Mouse (Mus musculus) c-Kit-positive CD71-negative TER-119-negative erythroid progenitor cells, embryonic 14.5 days (primary cell): ENCODE measurements at regions not wholly inside any gene's neighbourhood (a gene's known extent, or its start where the extent isn't known, plus 50 kb on each side); places are given as distances from the start of the nearest gene placed in this dataset.

ENCODE experiments used
- DNase-seq: peaks from one replicate; pipeline ENCODE4 v3.0.0-alpha.2; 2013; ENCODE audit warnings: low read depth

DNA sequence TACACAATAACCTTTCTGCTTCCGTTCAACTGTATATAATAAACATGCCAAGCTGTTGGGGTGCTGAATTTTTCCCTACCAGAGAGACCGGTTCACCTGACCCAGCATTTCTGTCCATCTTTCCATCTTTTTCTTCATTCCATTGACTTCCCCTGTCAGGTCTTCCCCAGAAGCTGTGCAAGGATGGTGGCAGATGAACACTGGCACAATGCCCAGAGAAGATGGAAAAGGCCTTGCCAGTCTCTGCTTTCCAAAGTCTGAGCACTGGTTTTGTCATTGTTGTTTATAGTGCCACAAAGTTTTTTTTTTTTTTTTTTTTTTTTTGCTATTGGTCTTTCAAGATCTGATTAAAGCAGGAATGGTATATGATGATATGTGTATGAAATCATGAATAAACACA lies 526.6 kb downstream of the Fgf9 start:
- no peak for DNase-seq

DNA sequence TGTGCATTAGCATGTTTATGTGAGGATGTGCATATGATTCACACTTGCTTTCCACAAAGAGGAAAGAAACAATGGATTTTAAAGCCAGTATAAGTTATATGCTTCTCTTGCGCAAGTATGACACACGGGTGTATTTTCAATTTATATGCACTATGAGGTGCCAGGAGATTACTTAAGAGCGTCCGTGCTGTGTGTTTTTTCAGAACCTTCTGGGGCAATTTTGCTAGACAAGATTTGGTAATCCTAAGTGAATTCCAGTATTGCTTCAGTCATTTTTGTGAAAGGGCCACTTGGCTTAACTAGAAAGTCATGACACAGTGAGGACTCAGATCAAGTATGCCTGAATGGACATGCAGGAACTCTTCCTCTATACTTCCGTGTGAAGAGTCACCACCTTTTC lies 511.5 kb downstream of the Fgf9 start:
- DNase-seq, result no peak

DNA sequence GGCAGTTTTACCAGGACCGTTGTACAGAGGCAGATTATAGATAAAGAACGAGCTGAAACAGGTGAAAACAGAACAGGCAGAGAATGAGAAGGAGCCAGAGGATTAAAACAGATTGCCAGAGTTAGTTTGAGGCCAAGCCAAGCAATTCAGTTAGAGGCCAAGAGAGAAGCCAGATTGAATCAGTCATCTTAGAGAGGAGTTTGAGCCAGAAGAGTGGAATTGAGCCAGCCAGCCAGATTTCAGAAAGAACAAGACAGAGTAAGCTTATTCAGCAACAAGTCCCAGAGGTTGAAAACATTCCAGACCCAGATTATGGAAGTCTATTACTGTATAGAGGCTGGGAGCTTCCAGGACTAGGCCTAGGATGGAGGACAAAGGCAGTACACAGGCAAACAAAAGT lies 499.7 kb downstream of the Fgf9 start:
- DNase-seq, result no peak

DNA sequence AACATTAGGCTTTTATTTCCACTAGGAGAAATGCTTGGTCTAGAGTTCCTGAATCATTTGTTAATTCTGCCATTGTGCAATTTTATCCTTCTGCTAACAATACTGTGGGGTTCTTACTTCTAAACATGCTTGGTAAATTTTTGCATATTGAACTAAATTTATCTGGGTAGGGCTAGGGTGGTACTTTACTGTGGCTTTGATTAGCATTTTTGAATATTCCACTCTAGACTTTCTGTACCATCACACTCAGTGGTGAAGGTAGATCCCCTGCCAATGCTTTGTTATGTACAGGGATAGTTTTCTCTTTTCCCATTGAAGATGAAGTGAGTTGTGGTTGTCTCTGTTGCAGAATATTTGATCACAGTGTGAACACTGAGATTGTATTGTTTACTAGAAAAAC lies 497.1 kb downstream of the Fgf9 start:
- DNase-seq, result no peak

DNA sequence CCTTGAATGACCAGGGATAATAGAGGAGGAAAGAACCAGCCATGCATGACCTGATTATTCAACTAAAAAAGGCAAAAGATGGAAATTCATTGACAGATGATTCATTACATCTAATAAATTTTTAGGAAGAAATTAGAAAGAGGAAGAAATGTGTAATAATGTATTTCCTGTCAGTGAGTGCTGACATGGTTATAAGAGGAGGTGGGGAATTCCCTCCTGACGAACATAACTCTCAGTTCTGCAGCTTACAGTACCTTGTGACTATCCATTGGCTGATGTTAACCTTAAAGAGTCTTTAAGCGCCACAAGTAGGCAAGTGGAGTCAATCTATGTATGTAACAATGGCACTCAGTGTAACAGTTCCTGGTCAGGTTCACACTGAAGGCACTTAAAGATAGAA lies 492.7 kb downstream of the Fgf9 start:
- no peak for DNase-seq

DNA sequence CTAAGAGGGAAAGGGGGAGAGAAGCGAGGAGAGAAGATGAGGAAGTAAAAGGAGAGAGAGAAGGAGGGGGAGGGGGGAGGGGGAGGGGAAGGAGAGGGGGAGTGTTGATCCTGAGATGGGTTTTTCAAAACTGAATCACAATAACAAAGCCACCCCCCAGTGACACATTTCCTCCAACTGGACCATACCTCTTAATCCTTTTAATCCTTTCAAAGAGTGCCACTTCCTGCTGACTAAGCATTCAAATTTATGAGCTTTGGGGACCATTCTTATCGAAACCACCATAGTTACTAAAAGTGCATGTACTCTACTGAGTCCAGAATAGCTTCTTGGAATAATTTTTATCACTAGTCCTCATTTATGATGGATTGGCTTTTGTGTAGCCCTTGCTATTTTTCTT lies 480.4 kb downstream of the Fgf9 start:
- no peak for DNase-seq

DNA sequence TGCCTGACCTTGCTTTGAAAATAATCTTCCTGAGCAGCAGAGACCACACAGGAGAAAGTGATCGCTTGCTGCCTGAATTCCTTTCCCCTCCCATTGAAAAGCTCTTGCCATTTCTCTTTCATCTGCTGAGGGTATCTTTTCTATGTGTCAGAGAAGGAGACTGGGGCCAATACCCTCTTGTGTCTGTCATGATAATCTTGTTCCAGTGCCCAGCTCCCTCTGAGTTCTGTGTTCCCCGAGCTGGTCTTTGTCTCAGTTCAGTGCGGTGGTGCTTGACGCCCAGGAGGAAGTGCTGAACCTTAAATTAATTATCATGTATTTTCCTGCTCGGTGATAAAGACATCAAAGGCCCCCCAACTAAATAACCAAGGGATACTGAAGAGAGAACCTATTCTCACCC lies 475.4 kb downstream of the Fgf9 start:
- DNase-seq, result no peak

DNA sequence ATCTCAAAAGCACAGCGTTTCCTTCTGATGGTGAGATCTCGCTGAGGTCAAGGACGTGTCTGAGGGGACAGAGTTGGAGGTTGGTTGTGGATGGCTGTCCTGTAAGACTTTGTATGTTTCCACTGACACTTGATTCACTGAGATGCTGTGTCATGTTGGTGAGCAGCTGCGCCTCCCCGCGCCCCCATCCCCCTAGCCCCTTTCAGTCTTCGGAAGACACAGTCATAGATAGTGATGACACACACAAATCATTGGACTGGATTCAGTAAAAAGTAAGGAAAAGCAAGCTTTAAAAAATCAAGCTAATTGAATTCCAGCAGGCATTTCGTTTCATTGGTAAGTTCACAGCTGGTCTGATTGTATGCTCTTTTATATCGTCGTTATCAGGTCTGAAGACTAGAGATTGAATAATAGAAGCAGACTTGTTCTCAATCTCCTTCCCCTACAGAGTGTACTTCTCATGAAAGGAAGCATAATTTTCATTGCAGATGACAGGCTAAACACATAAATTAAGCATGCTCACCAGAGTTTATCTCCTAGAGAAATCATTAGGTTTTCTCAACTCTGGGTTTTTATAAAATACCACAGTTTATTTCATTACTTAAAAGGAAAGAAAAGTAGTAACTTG lies 472.9 kb downstream of the Fgf9 start:
- DNase-seq, result no peak

DNA sequence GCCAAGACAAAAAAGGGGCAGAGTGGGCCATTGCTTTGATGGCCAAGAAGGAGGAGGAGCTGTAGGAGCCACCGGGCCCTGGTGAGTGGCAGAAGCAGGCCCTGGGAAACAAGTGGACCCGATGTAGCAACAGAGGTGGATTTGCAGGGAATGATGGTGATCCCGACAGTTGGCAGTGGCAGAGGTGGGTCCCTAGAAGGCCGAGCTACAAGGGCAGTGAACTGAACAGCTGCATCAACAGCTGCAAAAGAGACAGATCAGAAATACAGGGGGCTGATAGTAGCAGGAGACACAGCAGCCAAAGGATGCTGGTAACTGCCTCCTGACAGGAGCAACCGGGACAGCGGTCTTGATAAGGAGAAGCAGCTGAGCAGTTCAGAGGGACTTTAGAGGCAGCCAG lies 467.8 kb downstream of the Fgf9 start:
- DNase-seq, result no peak

DNA sequence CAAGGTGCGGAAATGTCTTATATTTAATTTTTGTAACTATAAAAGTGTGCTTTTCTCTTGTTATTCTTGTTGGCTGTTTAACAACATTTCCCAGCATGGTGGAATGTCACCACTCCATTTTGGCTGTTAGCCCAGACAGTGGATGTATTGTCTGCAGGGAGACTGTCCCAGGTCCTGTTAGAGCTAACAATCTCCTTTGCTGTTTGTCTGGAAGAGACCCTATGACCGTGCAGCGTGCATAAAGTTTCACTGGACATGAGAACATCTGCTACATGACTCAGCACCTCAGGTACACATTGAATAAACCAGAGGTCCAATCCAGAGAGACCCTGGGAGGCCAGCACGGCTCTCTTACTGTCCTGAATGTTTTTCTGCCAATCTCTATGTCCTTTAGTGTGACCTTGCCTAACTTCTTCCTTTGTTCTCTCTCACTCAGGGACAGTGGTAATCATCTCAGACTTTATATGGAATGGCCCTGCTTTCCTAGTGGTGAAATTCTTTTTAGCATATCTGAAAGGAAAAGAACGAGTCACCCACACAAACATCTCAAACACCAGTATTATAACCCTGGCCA lies 450.7 kb downstream of the Fgf9 start:
- no peak for DNase-seq

DNA sequence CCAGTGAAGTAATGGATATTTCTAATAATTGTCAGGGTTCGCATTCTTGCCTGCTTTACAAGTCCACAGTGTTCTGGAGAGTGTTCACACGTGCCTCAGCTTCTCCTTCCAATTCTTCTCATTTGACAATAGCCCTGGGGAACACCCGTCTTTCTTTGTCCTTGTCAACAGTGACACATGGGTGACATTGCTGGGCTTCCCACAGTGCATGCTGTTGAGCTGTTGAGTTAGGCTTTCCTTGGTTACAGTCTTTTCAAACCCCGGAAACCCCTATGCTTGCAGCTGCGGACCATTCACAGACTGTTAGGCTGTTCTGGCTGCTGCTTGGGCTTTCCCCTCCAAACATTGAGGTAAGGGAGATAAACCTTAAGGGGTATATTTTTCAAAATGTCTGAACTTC lies 450.0 kb downstream of the Fgf9 start:
- DNase-seq, result no peak

DNA sequence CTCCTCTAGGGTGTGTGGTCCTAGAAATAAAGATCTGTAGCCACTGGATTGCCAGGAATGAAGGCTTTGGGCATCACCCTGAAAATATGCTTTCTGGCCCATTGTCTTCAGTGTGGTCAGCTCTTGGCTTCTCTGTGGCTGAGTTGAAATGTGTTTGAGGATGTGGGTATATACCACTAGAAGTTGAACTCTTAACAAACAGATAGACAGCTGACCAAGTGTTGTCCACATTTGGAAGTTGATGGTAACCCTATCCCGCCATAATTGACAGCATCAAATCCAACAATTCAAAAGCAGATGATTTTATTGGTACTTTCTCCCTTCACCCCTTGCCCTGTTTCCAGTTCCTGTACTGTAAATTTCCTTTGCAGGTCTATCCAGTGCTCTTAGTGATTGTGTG lies 448.7 kb downstream of the Fgf9 start:
- DNase-seq, result no peak

DNA sequence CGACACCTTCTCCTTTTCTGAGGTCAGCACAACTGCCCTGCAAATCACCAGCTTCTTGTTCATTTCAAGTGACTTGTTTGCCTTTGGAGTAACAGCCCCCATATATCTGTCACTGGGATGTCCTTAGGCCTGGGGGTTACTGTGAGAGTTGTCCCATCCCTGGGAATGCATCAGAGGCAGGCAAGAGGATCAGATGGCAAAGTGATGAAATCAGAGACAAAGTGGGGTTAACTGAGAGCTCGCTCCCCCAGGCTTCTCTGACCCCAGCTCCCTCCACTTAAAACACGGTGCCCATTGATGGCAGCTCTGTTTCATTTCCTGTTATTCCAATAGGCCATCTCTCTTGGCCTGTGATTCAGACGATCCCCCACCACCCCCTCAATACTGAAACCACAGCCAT lies 446.2 kb downstream of the Fgf9 start:
- no peak for DNase-seq

DNA sequence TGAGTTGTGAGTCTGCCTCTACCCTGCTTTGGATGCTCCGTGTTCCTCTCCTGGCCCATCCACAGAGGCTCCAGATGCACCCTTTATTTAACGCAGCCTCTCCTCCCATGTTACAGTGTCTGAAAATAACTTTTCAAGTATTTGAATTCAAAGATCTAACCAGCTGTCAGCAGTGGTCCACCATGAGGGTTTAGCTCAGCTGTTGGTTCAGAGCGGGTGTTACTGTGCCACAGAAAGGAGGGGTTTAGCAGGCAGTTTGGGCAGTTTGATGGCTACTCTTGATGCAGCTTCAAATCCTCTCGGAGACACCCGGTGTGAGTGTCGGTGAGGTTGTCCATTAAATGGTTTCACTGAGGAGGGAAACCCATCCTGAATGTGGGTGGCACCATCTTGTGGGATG lies 441.8 kb downstream of the Fgf9 start:
- DNase-seq, result no peak

DNA sequence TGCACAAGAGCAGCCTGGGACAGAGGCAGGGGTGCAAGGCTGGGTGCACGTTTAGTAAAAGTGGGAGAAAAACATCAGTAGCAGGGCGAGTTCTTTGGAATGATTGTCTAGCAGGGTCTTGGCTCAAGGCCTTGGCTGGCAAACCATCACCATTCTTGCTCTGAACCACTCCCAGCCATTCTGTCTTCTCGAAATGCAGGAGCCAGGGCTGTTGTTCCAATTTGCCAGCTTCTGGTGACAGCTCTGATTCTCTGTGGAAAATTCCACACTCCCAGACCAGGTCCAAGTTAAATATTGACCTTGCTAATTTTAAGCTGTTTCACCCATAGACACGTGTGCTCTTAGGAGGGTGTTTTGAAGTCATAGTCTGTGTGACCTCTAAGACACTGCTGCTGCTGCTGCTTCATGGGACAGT lies 441.2 kb downstream of the Fgf9 start:
- no peak for DNase-seq

DNA sequence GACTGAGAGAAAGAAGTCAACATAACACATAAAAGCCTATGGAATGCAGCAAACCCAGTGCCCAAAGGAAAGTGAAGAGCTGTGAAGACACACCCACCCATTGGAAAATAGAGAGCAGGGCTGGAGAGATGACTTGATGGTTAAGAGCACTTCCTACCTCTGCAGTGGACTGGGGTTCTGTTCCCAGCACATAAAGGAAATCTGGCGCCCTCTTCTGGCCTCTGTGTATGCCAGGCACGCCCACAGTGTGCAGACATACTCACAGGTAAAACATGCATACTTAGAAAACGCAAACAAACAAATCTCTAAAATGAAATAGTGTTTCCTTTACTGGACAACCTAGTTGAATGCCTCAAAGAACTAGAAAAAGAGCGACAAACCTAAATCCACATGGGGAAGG lies 440.4 kb downstream of the Fgf9 start:
- no peak for DNase-seq

DNA sequence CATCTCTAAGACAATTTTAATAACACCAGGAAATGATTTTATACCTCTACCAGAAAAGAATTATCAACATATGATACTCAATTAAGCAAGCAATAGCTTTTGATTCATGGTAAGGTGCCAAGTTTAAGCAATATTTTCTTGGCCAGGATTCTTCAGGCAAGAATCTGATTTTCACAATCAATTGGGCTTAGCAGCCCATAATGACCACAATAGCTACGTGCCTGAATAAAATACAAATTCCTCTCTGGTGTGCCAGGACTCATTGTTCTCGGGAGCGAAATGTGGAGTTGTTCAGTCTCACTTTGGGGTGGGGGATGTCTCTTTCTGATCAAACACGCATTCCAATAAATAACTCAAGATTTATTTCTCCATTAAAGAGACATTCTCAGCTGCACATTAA lies 438.8 kb downstream of the Fgf9 start:
- DNase-seq, result no peak

DNA sequence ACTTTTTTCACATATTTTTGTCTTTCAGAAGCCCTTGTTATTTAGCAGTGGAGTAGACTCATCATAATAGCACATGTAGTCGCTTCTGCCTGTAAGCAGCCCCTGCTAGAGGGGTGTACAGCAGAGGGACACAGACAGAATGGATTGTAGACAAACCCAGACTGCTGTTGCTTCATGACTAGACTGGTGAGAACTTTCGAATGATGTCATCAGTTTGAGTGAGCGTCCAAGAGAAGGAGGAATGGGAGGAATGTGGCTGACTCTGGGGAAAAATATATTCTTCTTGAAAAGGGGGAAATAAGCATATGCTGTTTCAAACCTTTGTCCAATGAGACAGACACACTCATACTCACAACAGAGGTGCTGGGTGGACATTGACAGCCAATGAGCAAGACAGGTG lies 436.1 kb downstream of the Fgf9 start:
- no peak for DNase-seq

DNA sequence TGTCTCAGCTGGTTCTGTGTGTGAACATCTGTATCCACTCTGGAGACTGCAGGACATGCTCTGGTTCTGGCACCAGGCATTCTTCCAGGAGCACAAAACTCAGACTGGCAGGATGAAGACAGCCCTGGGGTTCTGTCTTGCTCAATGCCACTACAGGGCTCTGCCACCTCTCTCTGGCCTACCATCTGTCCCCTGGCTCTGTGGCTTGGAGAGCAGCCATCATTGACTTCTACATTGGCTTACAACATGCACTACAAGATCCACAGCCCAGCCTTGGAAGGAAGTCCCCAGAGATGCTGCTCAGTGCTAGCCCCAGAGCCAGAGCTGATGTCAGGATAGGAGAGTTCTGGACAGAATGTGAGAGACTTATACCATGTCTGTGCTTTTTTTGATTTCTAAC lies 435.5 kb downstream of the Fgf9 start:
- no peak for DNase-seq

DNA sequence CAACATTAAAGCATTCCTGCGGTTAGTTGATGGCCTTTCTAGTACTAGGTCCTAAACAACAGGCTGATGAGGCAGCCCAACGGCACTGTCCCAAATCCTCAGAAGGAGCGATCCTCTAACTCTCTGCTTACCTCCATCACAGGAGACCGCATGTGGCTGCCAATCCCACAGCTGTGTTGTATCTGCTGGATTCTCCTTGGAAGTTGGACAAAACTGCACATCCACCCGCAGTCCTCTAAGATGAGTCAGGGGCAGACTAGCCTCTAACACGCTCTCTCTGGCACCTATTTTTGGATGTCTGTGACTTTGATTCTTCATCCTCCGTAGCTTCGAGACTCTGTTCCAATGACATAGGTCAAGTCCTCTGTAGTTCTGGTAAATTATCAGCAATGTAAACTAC lies 432.5 kb downstream of the Fgf9 start:
- DNase-seq, result no peak

DNA sequence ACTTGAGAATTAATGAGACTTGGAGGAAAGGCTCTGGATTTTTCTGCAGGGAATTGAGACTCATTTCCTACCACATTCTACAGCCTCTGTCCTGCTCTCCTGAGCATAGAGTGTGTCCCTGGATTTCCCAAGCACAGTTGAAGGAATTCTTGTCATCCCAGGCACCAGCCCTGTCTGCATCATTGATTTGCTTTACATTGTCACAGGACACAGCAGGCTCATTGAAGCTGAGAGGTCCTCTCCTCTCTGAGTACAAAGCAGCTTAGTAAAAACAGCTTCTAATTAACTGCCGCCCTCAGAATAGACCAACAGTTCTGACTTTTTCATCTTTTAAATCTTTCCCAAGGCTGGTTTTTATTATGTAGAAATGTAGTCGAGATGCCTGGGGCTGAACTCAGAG lies 429.7 kb downstream of the Fgf9 start:
- no peak for DNase-seq

DNA sequence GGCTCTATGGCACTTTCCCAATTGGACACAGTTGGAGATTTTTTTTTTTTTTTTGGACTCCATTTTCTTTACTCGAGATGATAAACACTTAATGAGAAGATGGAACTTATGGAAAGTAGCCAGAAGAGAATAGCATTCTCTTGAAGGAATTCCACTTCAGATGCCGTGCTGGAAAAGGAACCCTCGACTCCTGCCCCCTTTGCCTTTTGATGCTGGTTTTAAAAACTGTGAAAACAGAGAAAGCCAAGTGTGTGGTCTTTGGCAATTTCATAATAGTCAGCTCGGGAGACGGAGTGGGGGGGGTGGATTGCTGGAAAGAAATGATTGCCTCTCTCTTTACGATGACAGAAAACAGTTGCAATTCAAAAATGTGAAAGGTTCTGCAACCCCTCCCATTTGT lies 429.2 kb downstream of the Fgf9 start:
- DNase-seq, result no peak

DNA sequence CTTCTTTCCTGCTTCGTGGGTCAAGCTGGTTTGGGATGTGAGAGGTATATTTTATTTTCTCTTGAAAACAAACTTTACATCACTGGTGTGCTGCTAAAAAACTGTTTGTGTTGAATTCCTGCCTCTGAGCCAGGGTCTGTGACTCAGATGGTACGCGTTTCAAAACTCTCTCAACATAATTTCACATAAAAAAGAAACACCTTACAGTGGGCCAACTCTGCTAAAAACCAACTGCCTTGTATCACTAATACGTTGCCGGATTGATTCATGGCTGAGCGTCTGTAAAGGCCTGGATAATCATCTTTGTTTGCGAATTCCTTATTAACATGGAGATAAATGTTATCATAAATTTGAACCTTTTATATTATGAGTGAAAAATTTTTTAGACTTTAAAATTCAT lies 428.7 kb downstream of the Fgf9 start:
- no peak for DNase-seq

DNA sequence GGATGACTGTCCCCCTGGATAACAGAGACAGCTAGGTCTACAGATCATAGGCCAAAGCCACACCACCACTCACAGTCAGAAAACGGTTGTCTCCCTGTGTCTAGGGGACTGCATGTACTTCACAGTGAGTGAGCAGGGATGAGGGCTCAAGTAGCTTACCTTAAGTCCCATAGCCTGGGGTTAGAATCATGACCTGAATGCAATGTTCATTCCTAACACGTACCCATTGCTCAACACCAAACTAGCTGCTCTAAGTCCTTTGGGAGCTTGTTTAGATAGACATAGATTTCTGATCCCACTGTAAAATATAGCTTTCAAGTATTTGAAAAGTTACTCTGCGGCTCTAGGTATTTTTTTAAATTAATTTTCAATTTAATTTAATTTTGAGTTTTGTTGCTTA lies 426.6 kb downstream of the Fgf9 start:
- no peak for DNase-seq
